Mouse (Mus musculus): ENCODE measurements at regions not wholly inside any gene's neighbourhood (a gene's known extent, or its start where the extent isn't known, plus 50 kb on each side); places are given as distances from the start of the nearest gene placed in this dataset.

DNA sequence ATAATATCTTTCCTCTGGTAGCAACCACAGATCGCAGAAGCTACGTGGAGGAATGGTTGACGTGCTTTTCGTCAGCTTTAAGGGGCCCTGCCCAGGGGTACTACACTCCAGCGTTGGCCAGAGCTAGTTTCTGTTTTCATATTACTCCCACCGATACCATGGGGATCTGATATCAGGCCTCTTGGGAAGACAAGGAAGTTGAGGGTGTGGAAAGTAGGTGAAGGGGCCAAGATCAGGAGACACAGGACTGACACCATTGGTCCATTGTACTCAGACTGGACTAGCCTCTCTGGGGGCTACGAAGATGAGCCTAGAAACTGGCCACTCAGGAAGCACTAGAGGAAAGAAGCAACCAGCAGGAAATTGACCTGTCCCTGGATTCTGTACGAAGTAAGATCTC, 88.0 kb downstream of the Dll1 start:
- no peak for TF ChIP-seq CTCF (IDR thresholded peaks at IDR 0.05; ENCODE audit: low read depth)
- no peak for TF ChIP-seq EP300 (IDR thresholded peaks at IDR 0.05; ENCODE audit: low read depth)

Measured in liver, embryonic 14.5 days (tissue).